Mouse (Mus musculus): ENCODE results near the gene Kif27.
"Not testable (repeated sequence)": the region's sequence is repeated elsewhere in the genome, so short reads cannot be mapped to it uniquely, and the experiment has no call there.

Gene Kif27

GRCm38 (mm10) chr13:58358629-58359303 is at the start of gene Kif27:
TSS of gene Kif27 (minus strand) at chr13:58359122.
- TF ChIP-seq GATA4 (IDR thresholded peaks at IDR 0.05; ENCODE audit: insufficient replicate concordance, low read length), result no peak

GRCm38 (mm10) chr13:58403243-58403642 is 44.3 kb upstream of the Kif27 start, which contains the start of gene Hnrnpk:
TSS of gene Hnrnpk (minus strand) at chr13:58403343.
- TF ChIP-seq GATA4 (IDR thresholded peaks at IDR 0.05; ENCODE audit: insufficient replicate concordance, low read length), result not testable (repeated sequence)

- TF ChIP-seq GATA4 (IDR thresholded peaks at IDR 0.05; ENCODE audit: insufficient replicate concordance, low read length), result no peak
These were observed 43.8 kb upstream of the Kif27 start for GRCm38 (mm10) chr13:58402744-58403110.

- TF ChIP-seq GATA4 (IDR thresholded peaks at IDR 0.05; ENCODE audit: insufficient replicate concordance, low read length), result 0 out of 2 replicates have a peak, but pooled peaks have one; percentile 12
These were observed 43.3 kb upstream of the Kif27 start, which contains the start of gene Rmi1 for GRCm38 (mm10) chr13:58402003-58402743. TSS of gene Rmi1 (plus strand) at chr13:58402248.

GRCm38 (mm10) chr13:58401135-58402002 is 42.4 kb upstream of the Kif27 start:
- TF ChIP-seq GATA4 (IDR thresholded peaks at IDR 0.05; ENCODE audit: insufficient replicate concordance, low read length), result no peak

GRCm38 (mm10) chr13:58400576-58400975 is 41.7 kb upstream of the Kif27 start:
- no peak for TF ChIP-seq GATA4 (IDR thresholded peaks at IDR 0.05; ENCODE audit: insufficient replicate concordance, low read length)

GRCm38 (mm10) chr13:58397651-58398050 is 38.7 kb upstream of the Kif27 start:
- no peak for TF ChIP-seq GATA4 (IDR thresholded peaks at IDR 0.05; ENCODE audit: insufficient replicate concordance, low read length)

GRCm38 (mm10) chr13:58389324-58389951 is 30.5 kb upstream of the Kif27 start:
- TF ChIP-seq GATA4 (IDR thresholded peaks at IDR 0.05; ENCODE audit: insufficient replicate concordance, low read length), result no peak

GRCm38 (mm10) chr13:58388379-58388778 is 29.5 kb upstream of the Kif27 start:
- no peak for TF ChIP-seq GATA4 (IDR thresholded peaks at IDR 0.05; ENCODE audit: insufficient replicate concordance, low read length)

- TF ChIP-seq GATA4 (IDR thresholded peaks at IDR 0.05; ENCODE audit: insufficient replicate concordance, low read length), result peak; percentile 56
These were observed 29.0 kb upstream of the Kif27 start for GRCm38 (mm10) chr13:58387948-58388347.

- TF ChIP-seq GATA4 (IDR thresholded peaks at IDR 0.05; ENCODE audit: insufficient replicate concordance, low read length), result no peak
These were observed 26.6 kb upstream of the Kif27 start for GRCm38 (mm10) chr13:58385547-58385920.

GRCm38 (mm10) chr13:58384779-58385546 is 26.0 kb upstream of the Kif27 start, which contains the start of gene 2210016F16Rik:
TSS of gene 2210016F16Rik (minus strand) at chr13:58385225.
- no peak for TF ChIP-seq GATA4 (IDR thresholded peaks at IDR 0.05; ENCODE audit: insufficient replicate concordance, low read length)

GRCm38 (mm10) chr13:58384371-58384770 is 25.4 kb upstream of the Kif27 start:
- TF ChIP-seq GATA4 (IDR thresholded peaks at IDR 0.05; ENCODE audit: insufficient replicate concordance, low read length), result no peak

- TF ChIP-seq GATA4 (IDR thresholded peaks at IDR 0.05; ENCODE audit: insufficient replicate concordance, low read length), result no peak
These were observed 14.2 kb upstream of the Kif27 start for GRCm38 (mm10) chr13:58373153-58373470.
